Mouse (Mus musculus) megakaryocyte progenitor cell, adult 5-6 weeks (primary cell): ENCODE results near the gene Fryl. TPM values are rescaled to one million over a fixed set of nuclear protein-coding genes. Genes with fewer than 3 reads are reported as not detected.
A peak's percentile ranks its signal among the peaks of the same experiment; 100 is the strongest.

Experiments
- ATAC-seq: replicated peaks from 2 replicates; pipeline ENCODE4 v1.8.0; 2016; ENCODE audit warnings: mild to moderate bottlenecking, moderate TSS enrichment, inconsistent platforms; ENCODE audit not compliant: poor library complexity
- total RNA-seq, 2 experiments: library from RNA; stranded (forward) in 1 of 2; stranded (reverse) in 1 of 2; fragments of 157-497, 149-512 nt in 1 of 2; fragments of 200-1000 nt in 1 of 2; gene quantifications; 2 replicates each; pipeline versions ENCODE4 v1.2.3 to v1.2.4; 2015 to 2017

Fryl gene
- total RNA-seq, 2 experiments from 2014 or later, result 74.2 to 78.5 TPM

GRCm38 (mm10) chr5:73257723-73258122, 1.3 kb upstream of the Fryl start:
- no peak for ATAC-seq

GRCm38 (mm10) chr5:73257096-73257495, 677 bp upstream of the Fryl start:
- ATAC-seq, result peak; percentile 10

GRCm38 (mm10) chr5:73255321-73256251, 833 bp downstream of the Fryl start:
- 0 out of 2 replicates have a peak, but pooled peaks have one; percentile 3 for ATAC-seq

GRCm38 (mm10) chr5:73254660-73255059, 1.8 kb downstream of the Fryl start:
- ATAC-seq, result no peak

- ATAC-seq, result no peak
Observed at GRCm38 (mm10) chr5:73252739-73253138, 3.7 kb downstream of the Fryl start.

- no peak for ATAC-seq
Observed at GRCm38 (mm10) chr5:73249341-73249740, 7.1 kb downstream of the Fryl start.

- ATAC-seq, result no peak
Observed at GRCm38 (mm10) chr5:73248211-73248610, 8.2 kb downstream of the Fryl start.

GRCm38 (mm10) chr5:73246414-73246813, 10.0 kb downstream of the Fryl start:
- ATAC-seq, result 0 out of 2 replicates have a peak, but pooled peaks have one; percentile 12

GRCm38 (mm10) chr5:73244403-73244802, 12.0 kb downstream of the Fryl start:
- no peak for ATAC-seq

- ATAC-seq, result no peak
Observed at GRCm38 (mm10) chr5:73241966-73242365, 14.5 kb downstream of the Fryl start.

GRCm38 (mm10) chr5:73241332-73241731, 15.1 kb downstream of the Fryl start:
- ATAC-seq, result peak; percentile 77

GRCm38 (mm10) chr5:73240391-73240790, 16.0 kb downstream of the Fryl start:
- ATAC-seq, result no peak

GRCm38 (mm10) chr5:73236894-73237334, 19.5 kb downstream of the Fryl start:
- ATAC-seq, result no peak

GRCm38 (mm10) chr5:73235201-73235600, 21.2 kb downstream of the Fryl start:
- ATAC-seq, result no peak

GRCm38 (mm10) chr5:73233018-73233881, 23.2 kb downstream of the Fryl start:
- peak; percentile 30; the same call in 1 of the 2 replicates for ATAC-seq

GRCm38 (mm10) chr5:73232267-73232666, 24.2 kb downstream of the Fryl start:
- ATAC-seq, result no peak

- ATAC-seq, result no peak
Observed at GRCm38 (mm10) chr5:73231835-73232234, 24.6 kb downstream of the Fryl start.

- no peak for ATAC-seq
Observed at GRCm38 (mm10) chr5:73230171-73230570, 26.2 kb downstream of the Fryl start.

- ATAC-seq, result no peak
Observed at GRCm38 (mm10) chr5:73229467-73229866, 27.0 kb downstream of the Fryl start.

GRCm38 (mm10) chr5:73228291-73229049, 27.9 kb downstream of the Fryl start:
- ATAC-seq, result peak; percentile 74
